14 mouse cellular contexts compared by ENCODE assay signal in the genomic region with DNA sequence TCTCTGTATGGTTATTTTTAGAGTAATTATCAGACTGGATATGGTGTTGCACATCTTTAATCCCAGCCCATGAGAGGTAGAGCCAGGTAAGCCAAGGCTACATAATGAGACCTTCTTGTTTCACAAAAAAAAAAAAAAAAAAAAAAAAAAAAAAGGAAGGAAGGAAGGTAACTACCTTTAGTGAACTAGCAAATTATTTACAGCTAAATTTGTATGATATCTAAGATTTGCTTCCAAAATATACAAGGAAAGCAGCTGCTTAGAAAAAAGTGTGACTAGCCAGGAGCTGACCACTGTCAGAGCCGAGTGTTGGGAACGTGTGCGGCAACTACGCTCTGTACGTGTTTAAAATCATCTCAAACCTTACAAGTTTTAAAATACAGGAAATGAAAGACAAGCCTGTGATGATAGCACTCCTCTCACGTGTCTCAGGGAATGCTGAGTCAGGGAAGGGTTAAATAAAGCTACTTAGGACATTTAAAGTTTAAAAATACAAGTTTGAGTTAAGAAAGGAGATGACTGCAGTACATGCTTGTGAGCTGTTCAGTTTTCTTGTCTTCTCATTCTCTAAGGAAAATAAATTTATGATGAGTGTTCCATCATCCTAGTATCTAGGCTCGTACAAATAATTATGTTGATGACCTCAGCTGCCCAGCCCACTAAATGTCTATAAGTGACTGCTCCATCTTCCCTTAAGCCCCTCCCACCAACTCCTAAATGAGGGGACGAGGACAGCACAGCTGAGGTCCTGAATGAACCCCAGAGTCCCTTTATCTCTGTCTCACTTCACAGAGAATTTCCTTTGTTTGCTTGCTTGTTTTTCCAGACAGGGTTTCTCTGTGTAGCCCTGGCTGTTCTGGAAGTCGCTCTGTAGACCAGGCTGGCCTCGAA. TPM values are rescaled to one million over a fixed set of nuclear protein-coding genes. Genes with fewer than 3 reads are reported as not detected.
DNase-seq lines count a peak whose midpoint lies in the region; ATAC-seq and TF ChIP-seq lines count a peak whose summit lies in the region.
"Had no signal": no experiment of that assay in that cellular context is flagged by ENCODE, and none has a peak within 500 bp of the region (broad histone marks: within the 10 kb centered on the region; RNA-seq: fewer than 3 reads in every experiment).

No protein-coding gene starts in this region.

- TF ChIP-seq POLR2A in kidney, adult 2 months (IDR thresholded peaks at IDR 0.05; ENCODE audit: low read depth, low read length) = no peak
- no peak for TF ChIP-seq POLR2A in bone marrow macrophage, adult 2 months (IDR thresholded peaks at IDR 0.05; ENCODE audit: borderline replicate concordance, low read depth, low read length)

- H3K9ac ChIP-seq in kidney, embryonic 14.5 days (ENCODE audit: low read depth, low read length) = no peak overlapping the region
- H3K9ac ChIP-seq: kidney, embryonic 15.5 days; lung, embryonic 14.5 days had no signal

- no peaks in the 10 kb centered on the region for H3K36me3 ChIP-seq in kidney, embryonic 14.5 days (ENCODE audit: control insufficient read depth, insufficient read depth, low read length)
- no peaks in the 10 kb centered on the region for H3K36me3 ChIP-seq in kidney, adult 2 months (ENCODE audit: control insufficient read depth, insufficient read depth, low read length)
- H3K36me3 ChIP-seq: kidney, embryonic 15.5 days had no signal

- WGBS in kidney, embryonic 14.5 days = 68% methylated on average over 10 of the region's 10 CpGs
- WGBS in kidney, adult 2 months = 53% methylated on average over 10 of the region's 10 CpGs

- TF ChIP-seq CTCF in kidney, adult 2 months (conservative IDR thresholded peaks at IDR 0.05; ENCODE audit: insufficient read depth, insufficient read length, low read depth, low read length) = no peak
- TF ChIP-seq CTCF in bone marrow macrophage, adult 2 months (IDR thresholded peaks at IDR 0.05; ENCODE audit: low read depth, low read length) = no peak

- H3K4me2 ChIP-seq in kidney, embryonic 14.5 days (replicated peaks; ENCODE audit: low read depth, low read length) = no peak overlapping the region
- H3K4me2 ChIP-seq: kidney, embryonic 15.5 days; lung, embryonic 14.5 days had no signal

- DNase-seq in kidney, adult 2 months = no peak
- DNase-seq in liver = peak; percentile 45
- no peak for DNase-seq in lung, postnatal 25 days (ENCODE audit: low spot score)
- DNase-seq in right cerebral cortex, postnatal 14 days = no peak
- DNase-seq: adrenal gland, postnatal 25 days; lung, embryonic 14.5 days had no signal

- H3K9me3 ChIP-seq in kidney, embryonic 14.5 days (ENCODE audit: control insufficient read depth, low read length) = no peaks in the 10 kb centered on the region
- H3K9me3 ChIP-seq: kidney, embryonic 15.5 days had no signal

- H3K4me1 ChIP-seq in kidney, embryonic 14.5 days (ENCODE audit: control insufficient read depth, insufficient read depth, low read length) = peaks cover 10% of the 10 kb centered on the region; the same call in 1 of the 2 replicates
- peaks cover 3% of the 10 kb centered on the region; the same call in 1 of the 2 replicates for H3K4me1 ChIP-seq in kidney, adult 2 months (ENCODE audit: control insufficient read depth, insufficient read depth, low read length)
- H3K4me1 ChIP-seq in bone marrow macrophage, adult 2 months (ENCODE audit: control insufficient read depth, insufficient read depth, low read length) = peaks cover 22% of the 10 kb centered on the region

- H3K27me3 ChIP-seq in kidney, embryonic 14.5 days (ENCODE audit: control insufficient read depth, insufficient read depth, low read length) = no peaks in the 10 kb centered on the region
- no peaks in the 10 kb centered on the region for H3K27me3 ChIP-seq in kidney, adult 2 months (replicated peaks; ENCODE audit: control insufficient read depth, insufficient read depth, low read length)
- H3K27me3 ChIP-seq: kidney, embryonic 15.5 days had no signal

- peak; percentile 43; the same call in 1 of the 2 replicates for ATAC-seq in kidney, embryonic 14.5 days (ENCODE audit: low FRiP score, low TSS enrichment)
- ATAC-seq in megakaryocyte progenitor cell, adult 5-6 weeks (replicated peaks; ENCODE audit: poor library complexity) = peak; percentile 32; the same call in 1 of the 2 replicates
- ATAC-seq: midbrain, embryonic 16.5 days had no signal

- H3K27ac ChIP-seq in kidney, embryonic 14.5 days (ENCODE audit: low read depth, low read length) = no peak overlapping the region
- no peak overlapping the region for H3K27ac ChIP-seq in kidney, adult 2 months (ENCODE audit: insufficient read depth, low read depth, low read length)
- H3K27ac ChIP-seq in bone marrow macrophage, adult 2 months (ENCODE audit: insufficient read depth, low read depth, low read length) = peak overlapping the region; percentile 72
- H3K27ac ChIP-seq: kidney, embryonic 15.5 days; layer of hippocampus, adult 2 months had no signal

- no peak overlapping the region for H3K4me3 ChIP-seq in kidney, embryonic 14.5 days (ENCODE audit: low read length)
- H3K4me3 ChIP-seq in kidney, adult 2 months (ENCODE audit: insufficient read depth, low read depth, low read length) = no peak overlapping the region
- no peak overlapping the region for H3K4me3 ChIP-seq in bone marrow macrophage, adult 2 months (ENCODE audit: insufficient read depth, low read length)
- H3K4me3 ChIP-seq: kidney, embryonic 15.5 days; layer of hippocampus, adult 2 months had no signal

RNA-seq across cellular contexts. Expression of a gene that starts 44.4 kb away (rescaled TPM):
- 0.09 TPM in 1 of 2 replicates, not detected in the other for polyA plus RNA-seq in kidney, embryonic 14.5 days (2014; fragmentation: Nextera tagmentation; extraction: Ambion mirVana)
- 0.09 and 0.27 TPM in 2 replicates for polyA plus RNA-seq in kidney, adult 2 months (2012; rRNA removed)
- 0.24 TPM in 1 of 2 replicates, not detected in the other for polyA plus RNA-seq in bone marrow macrophage, adult 2 months (2012; ENCODE audit: insufficient read depth, insufficient read length, missing spikeins)
- 0.07 and 0.34 TPM in 2 replicates for total RNA-seq in megakaryocyte progenitor cell, adult 5-6 weeks (2015)
- 0.50 and 0.61 TPM in 2 replicates for total RNA-seq in megakaryocyte progenitor cell, adult 5-6 weeks (2017)
- total RNA-seq: layer of hippocampus, adult 2 months; left cerebral cortex, postnatal 14 days had no signal
- polyA plus RNA-seq: frontal cortex, adult 2 months; midbrain, embryonic 16.5 days had no signal

RNA-seq across cellular contexts. Expression of a gene that starts 45.0 kb away (rescaled TPM):
- 52.5 and 78.5 TPM in 2 replicates for polyA plus RNA-seq in kidney, embryonic 14.5 days (2014; fragmentation: Nextera tagmentation; extraction: Ambion mirVana)
- polyA plus RNA-seq in kidney, adult 2 months (2012; rRNA removed) = 69.8 and 73.8 TPM in 2 replicates
- polyA plus RNA-seq in bone marrow macrophage, adult 2 months (2012; ENCODE audit: insufficient read depth, insufficient read length, missing spikeins) = 79.8 and 84.7 TPM in 2 replicates
- total RNA-seq in megakaryocyte progenitor cell, adult 5-6 weeks (2015) = 42.5 and 53.5 TPM in 2 replicates
- 49.7 and 78.9 TPM in 2 replicates for total RNA-seq in megakaryocyte progenitor cell, adult 5-6 weeks (2017)
